Mouse (Mus musculus) limb, embryonic 12.5 days (tissue): ENCODE data around the gene Armc7. TPM values are rescaled to one million over a fixed set of nuclear protein-coding genes. Genes with fewer than 3 reads are reported as not detected.
"Not testable (repeated sequence)": the region's sequence is repeated elsewhere in the genome, so short reads cannot be mapped to it uniquely, and the experiment has no call there.

Source experiments
- ATAC-seq: fragments of 200-750 bp; cut with Nextera tagmentation; 2 replicates; pipeline ENCODE4 v1.8.0; 2017; ENCODE audit warnings: low read depth, moderate TSS enrichment; ENCODE audit not compliant: insufficient number of reproducible peaks, insufficient read depth, low FRiP score, low TSS enrichment
- H3K27ac ChIP-seq: fragments of 300-500 bp; sonication (generic); 2 replicates; pipeline ENCODE4 v1.5.1; 2016; ENCODE audit warnings: mild to moderate bottlenecking, moderate library complexity
- H3K27me3 ChIP-seq: fragments of 300-500 bp; sonication (generic); 2 replicates; pipeline ENCODE4 v1.6.1; 2016; ENCODE audit warnings: mild to moderate bottlenecking, moderate library complexity
- H3K36me3 ChIP-seq: fragments of 300-500 bp; sonication (generic); 2 replicates; pipeline ENCODE4 v1.6.1; 2016; ENCODE audit warnings: mild to moderate bottlenecking, moderate library complexity
- H3K4me1 ChIP-seq: fragments of 300-500 bp; sonication (generic); replicated peaks from 2 replicates; pipeline ENCODE4 v1.6.1; 2016
- H3K4me2 ChIP-seq: fragments of 300-500 bp; sonication (generic); 2 replicates; pipeline ENCODE4 v1.6.1; 2016; ENCODE audit warnings: mild to moderate bottlenecking, moderate library complexity
- H3K4me3 ChIP-seq: fragments of 300-500 bp; sonication (generic); replicated peaks from 2 replicates; pipeline ENCODE4 v1.5.1; 2016; ENCODE audit warnings: mild to moderate bottlenecking
- H3K9ac ChIP-seq: fragments of 300-500 bp; sonication (generic); replicated peaks from 2 replicates; pipeline ENCODE4 v1.6.1; 2016; ENCODE audit warnings: mild to moderate bottlenecking, moderate library complexity
- H3K9me3 ChIP-seq: fragments of 300-500 bp; sonication (generic); 2 replicates; pipeline ENCODE4 v1.6.1; 2016; ENCODE audit warnings: mild to moderate bottlenecking, moderate library complexity
- WGBS: fragments of 180-500 bp; shearing (Covaris S2); methylation state at CpG from one replicate; pipeline ENCODE4 v1.1.7; 2016; 5-methylcytosine and 5-hydroxymethylcytosine counted together
- polyA plus RNA-seq: library from polyadenylated mRNA; unstranded; fragments of >200 nt; fragmentation: Nextera tagmentation; extraction: Ambion mirVana; gene quantifications from 2 replicates; pipeline ENCODE4 v1.2.1, GENCODE M21; 2016

The Armc7 gene
- polyA plus RNA-seq, 1 experiment from 2014 or later, result 7.5 TPM

DNA sequence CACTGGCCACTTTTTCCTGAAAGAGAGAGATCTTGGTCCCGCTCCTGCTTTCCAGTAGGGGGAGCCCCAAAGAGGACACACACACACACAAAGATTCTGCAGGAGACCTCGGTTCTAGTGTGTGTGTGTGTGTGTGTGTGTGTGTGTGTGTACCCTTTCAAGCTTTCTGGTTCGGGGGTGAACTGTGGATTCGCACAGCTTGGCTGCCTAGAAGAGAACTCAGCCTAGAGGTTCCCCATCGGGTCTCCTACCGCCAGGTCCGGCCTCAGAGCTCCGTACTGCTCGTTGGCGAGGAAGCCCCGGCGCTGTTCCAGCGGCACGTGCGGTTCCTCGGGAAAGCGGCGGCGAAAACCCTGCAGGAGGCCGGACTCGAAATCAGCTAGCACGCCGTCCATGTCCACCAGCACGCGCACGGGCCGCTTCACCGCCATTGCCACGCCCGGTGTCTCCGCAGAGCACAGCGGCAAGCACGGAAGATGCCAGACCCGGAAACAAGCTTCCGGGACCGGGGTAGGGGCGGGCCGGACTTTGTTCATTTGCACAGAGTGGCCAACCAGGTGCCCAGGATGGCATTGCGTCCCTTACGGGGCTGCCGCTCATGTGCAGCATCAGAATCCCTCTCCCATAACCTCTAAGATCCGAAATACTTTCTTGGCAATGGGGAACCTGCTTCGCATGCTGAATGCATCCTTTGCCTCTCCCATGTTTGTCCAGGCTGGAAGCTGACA is 16.1 kb downstream of the Armc7 start, which contains the start of gene Nt5c:
Nt5c (minus strand) TSS at position 507 of the 728 bp plus-strand sequence.
- no peaks in the 10 kb centered on the region for H3K27me3 ChIP-seq
- H3K4me3 ChIP-seq, result peak within 1 kb of the TSS; percentile 71
- H3K9ac ChIP-seq, result peak within 1 kb of the TSS; percentile 72
- H3K36me3 ChIP-seq, result peaks cover 13% of the 10 kb centered on the region; the same call in 1 of the 2 replicates
- peaks cover 9% of the 10 kb centered on the region for H3K4me1 ChIP-seq
- H3K9me3 ChIP-seq, result no peaks in the 10 kb centered on the region
- ATAC-seq, result peak; percentile 71
- H3K4me2 ChIP-seq, result peak within 1 kb of the TSS; percentile 76
- WGBS, result under 1% methylated on average over 43 of the region's 43 CpGs
- peak within 1 kb of the TSS; percentile 87 for H3K27ac ChIP-seq

DNA sequence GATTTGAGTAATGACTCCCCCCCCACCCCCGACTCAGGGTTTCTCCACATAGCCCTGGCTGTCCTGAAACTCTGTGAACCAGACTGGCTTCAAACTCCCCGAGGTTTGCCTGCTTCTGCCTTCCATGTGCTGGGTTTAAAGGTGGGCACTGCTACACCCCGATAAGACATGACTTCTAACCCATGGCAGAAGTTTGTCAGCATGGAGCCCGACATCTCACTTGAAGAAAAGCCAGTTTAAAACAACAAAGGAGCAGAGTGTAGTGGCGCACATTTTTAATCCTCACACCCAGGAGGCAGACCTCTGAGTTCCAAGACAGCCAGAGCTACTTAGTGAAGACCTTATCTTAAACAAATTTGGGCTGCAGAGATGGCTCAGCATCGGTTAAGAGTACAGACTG is 16.9 kb downstream of the Armc7 start:
- Histone ChIP-seq H3K9ac (peak overlapping the region; percentile 72; the same call in 1 of the 2 replicates), H3K9me3 (no peaks in the 10 kb centered on the region), H3K27ac (no peak overlapping the region), H3K36me3 (peaks cover 20% of the 10 kb centered on the region), H3K27me3 (no peaks in the 10 kb centered on the region), H3K4me1 (peaks cover 9% of the 10 kb centered on the region), H3K4me3 (peak overlapping the region; percentile 71), H3K4me2 (peak overlapping the region; percentile 76)
- whole genome bisulfite sequencing, result 44% methylated on average over 6 of the region's 6 CpGs
- no peak for ATAC-seq

DNA sequence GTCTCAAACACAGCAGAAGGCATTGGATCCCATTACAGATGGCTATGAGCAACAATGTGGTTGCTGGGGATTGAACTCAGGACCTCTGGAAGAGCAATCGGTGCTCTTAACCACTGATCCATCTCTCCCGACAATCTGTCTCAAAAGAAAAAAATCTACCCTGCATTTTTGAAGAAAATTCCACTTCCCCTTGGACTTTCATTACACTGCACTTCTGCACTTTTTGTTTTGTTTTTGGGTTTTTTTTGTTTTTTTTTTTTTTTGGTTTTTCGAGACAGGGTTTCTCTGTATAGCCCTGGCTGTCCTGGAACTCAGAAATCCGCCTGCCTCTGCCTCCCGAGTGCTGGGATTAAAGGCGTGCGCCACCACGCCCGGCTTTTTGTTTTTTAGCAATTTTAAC is 21.1 kb downstream of the Armc7 start:
- not testable (repeated sequence) for H3K4me1 ChIP-seq, H3K9me3 ChIP-seq, H3K27me3 ChIP-seq, H3K4me2 ChIP-seq, H3K9ac ChIP-seq, H3K27ac ChIP-seq, ATAC-seq, H3K4me3 ChIP-seq
- 95% methylated on average over 9 of the region's 9 CpGs for WGBS
- H3K36me3 ChIP-seq, result peaks cover 48% of the 10 kb centered on the region

DNA sequence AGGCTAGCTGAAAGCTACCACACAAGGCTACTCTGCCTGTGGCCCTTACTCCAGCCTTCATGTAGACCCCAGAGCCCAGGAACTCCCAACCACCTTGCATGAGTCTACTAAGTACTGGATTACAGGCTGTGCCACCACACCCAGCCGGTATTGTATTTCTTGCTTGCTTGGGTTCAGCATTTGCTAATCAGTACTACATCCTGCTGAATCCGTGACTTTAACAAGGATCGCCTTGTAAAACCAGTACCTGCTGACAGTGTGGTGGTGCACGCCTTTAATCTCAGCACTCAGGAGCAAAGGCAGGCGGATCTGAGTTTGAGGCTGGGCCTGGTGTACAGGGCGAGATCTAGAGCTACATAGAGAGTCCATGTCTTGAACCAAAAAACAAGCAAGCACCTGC is 27.2 kb downstream of the Armc7 start:
- peaks cover 76% of the 10 kb centered on the region for H3K36me3 ChIP-seq
- 86% methylated on average over 6 of the region's 6 CpGs for WGBS

DNA sequence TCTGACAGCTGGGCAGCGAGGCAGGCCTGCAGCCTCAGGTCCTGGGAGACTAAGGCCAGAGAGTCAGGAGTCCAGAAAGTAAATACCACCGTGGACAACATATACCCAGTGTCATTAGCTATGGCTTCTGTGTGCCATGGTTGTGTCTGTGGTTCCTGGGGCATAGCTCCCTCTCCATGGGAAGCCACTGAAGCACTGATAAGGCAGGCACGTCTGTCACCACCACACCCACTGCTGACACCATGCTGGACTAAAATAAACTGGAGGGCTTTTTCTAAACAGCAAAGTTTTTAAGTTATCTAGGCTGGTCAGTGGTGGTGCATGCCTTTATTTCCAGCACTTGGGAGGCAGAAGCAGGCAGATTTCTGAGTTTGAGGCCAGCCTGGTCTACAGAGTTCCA is 31.1 kb downstream of the Armc7 start:
- no peak overlapping the region for H3K4me2 ChIP-seq
- H3K27ac ChIP-seq, result no peak overlapping the region
- no peaks in the 10 kb centered on the region for H3K27me3 ChIP-seq
- H3K9ac ChIP-seq, result no peak overlapping the region
- peaks cover 36% of the 10 kb centered on the region for H3K36me3 ChIP-seq
- no peak for ATAC-seq
- H3K9me3 ChIP-seq, result no peaks in the 10 kb centered on the region
- peaks cover 30% of the 10 kb centered on the region for H3K4me1 ChIP-seq
- WGBS, result 94% methylated on average over 3 of the region's 3 CpGs
- no peak overlapping the region for H3K4me3 ChIP-seq

More for the DNA sequence above, 27.2 kb downstream of the Armc7 start:
- 0 out of 2 replicates have a peak, but pooled peaks cover 4% of the 10 kb centered on the region for H3K4me1 ChIP-seq
- no peaks in the 10 kb centered on the region for H3K9me3 ChIP-seq
- no peak overlapping the region for H3K27ac ChIP-seq
- no peak overlapping the region for H3K4me3 ChIP-seq
- ATAC-seq, result no peak
- no peak overlapping the region for H3K9ac ChIP-seq
- H3K27me3 ChIP-seq, result no peaks in the 10 kb centered on the region
- H3K4me2 ChIP-seq, result no peak overlapping the region

DNA sequence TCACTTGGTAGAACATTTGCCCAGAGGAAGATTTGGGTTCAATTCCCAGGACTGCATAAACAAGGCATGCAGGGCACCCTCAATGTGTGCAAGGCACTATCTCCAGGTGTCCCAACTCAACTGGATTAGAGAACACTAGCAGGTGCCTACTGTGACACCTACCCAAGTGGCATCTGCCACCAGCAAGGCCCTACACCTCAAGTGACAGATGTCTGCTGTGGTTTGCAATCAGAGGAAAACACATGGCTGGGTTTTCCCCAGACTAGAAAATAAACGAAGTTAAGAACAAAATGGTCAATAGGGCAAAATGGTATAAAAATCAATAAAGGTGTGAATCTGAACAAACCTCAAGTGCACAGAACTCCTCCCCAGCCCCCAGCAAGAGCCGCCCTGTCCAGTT is 32.6 kb downstream of the Armc7 start:
- 85% methylated on average over 2 of the region's 2 CpGs for WGBS
- no peak overlapping the region for H3K4me2 ChIP-seq
- H3K36me3 ChIP-seq, result peaks cover 24% of the 10 kb centered on the region
- H3K9ac ChIP-seq, result no peak overlapping the region
- H3K9me3 ChIP-seq, result no peaks in the 10 kb centered on the region
- H3K4me3 ChIP-seq, result no peak overlapping the region
- ATAC-seq, result no peak
- no peak overlapping the region for H3K27ac ChIP-seq
- no peaks in the 10 kb centered on the region for H3K27me3 ChIP-seq
- H3K4me1 ChIP-seq, result peaks cover 45% of the 10 kb centered on the region

DNA sequence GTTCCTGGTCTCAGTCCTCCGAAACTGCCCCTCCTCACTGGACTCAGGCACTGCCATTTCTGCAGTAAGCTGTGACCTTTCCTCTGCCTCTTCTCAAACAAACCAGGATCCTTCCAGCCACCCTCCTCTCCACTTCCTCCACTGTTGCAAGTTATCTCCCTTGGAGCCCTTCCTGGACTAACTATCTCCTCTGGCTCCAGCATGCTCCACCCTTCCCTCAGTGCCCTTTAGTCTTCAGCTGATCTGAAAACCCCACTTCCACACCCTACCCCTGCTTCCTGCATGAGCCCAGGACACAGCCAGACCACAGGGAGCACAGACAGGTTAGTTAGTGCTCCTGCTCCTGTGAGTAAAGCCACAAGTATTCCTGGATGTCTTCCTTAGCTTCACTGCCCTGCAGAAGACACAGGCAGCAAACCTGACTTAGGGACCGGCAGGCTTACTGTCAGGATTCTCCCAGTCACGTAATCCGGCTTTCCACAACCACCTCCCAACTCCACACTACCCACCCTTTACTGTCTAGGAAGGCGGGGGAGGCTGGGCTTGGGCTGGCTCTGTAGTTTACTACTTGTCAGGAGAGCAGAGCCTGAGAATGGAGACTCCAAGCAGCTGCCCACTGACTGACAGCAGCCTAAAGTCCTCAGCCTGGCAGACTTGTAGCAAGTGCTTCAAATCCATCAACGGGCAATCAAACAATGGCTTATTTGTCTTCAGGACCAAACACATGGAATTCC is 34.5 kb downstream of the Armc7 start:
- peak overlapping the region; percentile 95 for H3K4me2 ChIP-seq
- ATAC-seq, result no peak

DNA sequence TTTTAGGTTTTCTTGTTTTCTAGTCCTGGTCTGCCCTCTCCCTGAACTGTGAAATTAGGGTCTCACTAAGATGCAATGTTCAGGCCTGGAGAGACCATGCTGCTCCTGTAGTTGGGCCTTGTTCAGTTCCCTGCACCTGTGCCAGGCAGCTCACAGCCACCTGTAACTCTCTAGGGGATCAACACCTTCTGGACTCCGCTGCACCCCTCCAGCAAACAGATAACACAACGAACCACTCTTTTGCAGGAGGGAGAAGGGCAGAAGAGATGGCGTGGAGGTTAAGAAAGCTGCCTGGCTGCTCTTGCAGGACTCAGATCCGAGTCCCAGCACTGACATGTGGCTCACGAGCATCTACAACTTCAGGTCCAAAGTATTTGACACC is 35.0 kb downstream of the Armc7 start:
- no peaks in the 10 kb centered on the region for H3K27me3 ChIP-seq
- H3K4me3 ChIP-seq, result peak overlapping the region; percentile 15; the same call in 1 of the 2 replicates
- H3K9ac ChIP-seq, result peak overlapping the region; percentile 92; the same call in 1 of the 2 replicates
- 56% methylated on average over 5 of the region's 5 CpGs for WGBS
- ATAC-seq, result no peak
- H3K4me1 ChIP-seq, result peaks cover 47% of the 10 kb centered on the region
- no peaks in the 10 kb centered on the region for H3K9me3 ChIP-seq
- H3K36me3 ChIP-seq, result peaks cover 4% of the 10 kb centered on the region; the same call in 1 of the 2 replicates
- peak overlapping the region; percentile 66; the same call in 1 of the 2 replicates for H3K27ac ChIP-seq
- peak overlapping the region; percentile 95 for H3K4me2 ChIP-seq

More for the DNA sequence above, 34.5 kb downstream of the Armc7 start:
- Histone ChIP-seq H3K9me3 (no peaks in the 10 kb centered on the region), H3K27me3 (no peaks in the 10 kb centered on the region), H3K4me1 (peaks cover 47% of the 10 kb centered on the region), H3K36me3 (peaks cover 9% of the 10 kb centered on the region), H3K9ac (peak overlapping the region; percentile 92; the same call in 1 of the 2 replicates), H3K4me3 (0 out of 2 replicates have a peak overlapping the region, but pooled peaks have one; percentile 15), H3K27ac (peak overlapping the region; percentile 66)
- 45% methylated on average over 6 of the region's 6 CpGs for WGBS

DNA sequence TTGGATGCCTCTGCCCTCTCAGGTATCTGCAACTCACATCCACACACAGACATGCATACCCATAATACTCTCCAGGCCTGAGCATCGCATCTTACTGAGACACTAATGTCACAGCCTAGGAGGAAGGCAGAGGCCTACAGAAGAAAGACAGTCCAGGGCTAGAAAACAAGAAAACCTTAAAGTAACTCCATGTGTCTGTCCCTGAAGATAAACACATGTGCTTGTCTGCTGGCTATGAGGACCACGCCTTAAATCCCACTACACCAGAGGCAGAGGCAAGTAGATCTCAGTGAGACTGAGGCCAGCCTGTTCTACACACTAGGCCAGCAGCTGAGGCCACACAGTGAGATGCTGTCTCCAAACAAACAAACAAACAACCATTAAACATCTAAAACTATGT is 35.7 kb downstream of the Armc7 start:
- Histone ChIP-seq H3K9ac (peak overlapping the region; percentile 92), H3K4me1 (peaks cover 44% of the 10 kb centered on the region), H3K4me3 (peak overlapping the region; percentile 73), H3K27ac (peak overlapping the region; percentile 57; the same call in 1 of the 2 replicates), H3K27me3 (no peaks in the 10 kb centered on the region), H3K36me3 (peaks cover 4% of the 10 kb centered on the region; the same call in 1 of the 2 replicates), H3K4me2 (peak overlapping the region; percentile 95), H3K9me3 (no peaks in the 10 kb centered on the region)
- 76% methylated on average over 2 of the region's 2 CpGs for WGBS
- ATAC-seq, result no peak

DNA sequence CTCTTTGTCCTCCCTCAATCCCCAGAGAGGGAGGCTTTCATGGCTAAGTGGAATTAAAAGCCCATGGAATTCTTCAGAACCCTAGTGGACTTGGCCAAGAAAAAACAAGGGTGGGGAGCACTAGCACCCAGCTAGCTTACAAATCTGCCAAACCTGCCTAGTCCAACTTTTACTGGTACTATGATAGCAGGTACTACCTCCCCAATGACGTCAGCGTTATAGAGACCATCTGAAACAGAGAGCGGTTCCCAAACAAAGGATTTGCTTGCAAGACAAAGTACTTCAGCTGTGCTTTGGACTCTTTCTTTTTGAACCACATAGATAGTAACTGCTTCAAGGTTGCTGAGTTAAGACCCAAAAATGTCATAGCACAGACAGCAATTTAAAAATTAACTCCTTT is 36.5 kb downstream of the Armc7 start:
- Histone ChIP-seq H3K9ac (peak overlapping the region; percentile 92), H3K4me3 (peak overlapping the region; percentile 73), H3K27me3 (no peaks in the 10 kb centered on the region), H3K9me3 (no peaks in the 10 kb centered on the region), H3K4me1 (peaks cover 44% of the 10 kb centered on the region), H3K36me3 (no peaks in the 10 kb centered on the region), H3K4me2 (peak overlapping the region; percentile 95), H3K27ac (peak overlapping the region; percentile 57)
- WGBS, result 66% methylated on average over 3 of the region's 3 CpGs
- no peak for ATAC-seq
